Mouse (Mus musculus): Measurements from ENCODE around the gene Sh3bp1.

DNA sequence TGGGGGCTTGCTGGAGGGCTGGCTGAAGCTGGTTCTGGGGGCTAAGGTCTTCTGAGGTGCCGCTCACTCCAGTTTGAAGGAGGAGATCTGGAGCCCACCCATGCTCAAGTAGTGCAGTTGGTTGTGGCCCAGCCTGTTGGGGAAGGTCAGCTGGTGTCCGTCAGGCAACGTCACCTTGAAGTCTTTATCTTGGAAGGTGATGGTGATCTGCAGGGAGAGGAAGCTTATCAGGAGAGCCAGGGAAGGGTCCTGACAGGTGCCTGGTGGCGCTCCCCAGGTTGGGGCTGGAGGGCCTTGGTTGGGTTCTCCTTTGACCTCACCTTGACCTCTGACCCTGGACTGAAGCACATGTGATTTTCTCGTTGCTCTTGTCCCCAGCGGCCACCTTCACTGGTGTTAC lies 48.6 kb upstream of the Sh3bp1 start:
- TF ChIP-seq POLR2A (IDR thresholded peaks at IDR 0.05; ENCODE audit: low read depth, low read length) = no peak
- no peak for TF ChIP-seq CTCF (conservative IDR thresholded peaks at IDR 0.05; ENCODE audit: insufficient read depth, insufficient read length, low read depth, low read length)
